Mouse (Mus musculus) E14TG2a.4 (cell line): ENCODE measurements around the gene Cfap97d1.

Experiments used
- H3K27me3 ChIP-seq: 2 replicates; pipeline ENCODE4 v1.6.1; 2014; ENCODE audit warnings: low read length, control low read depth; ENCODE audit not compliant: insufficient read depth
- H3K36me3 ChIP-seq: 2 replicates; pipeline ENCODE4 v1.6.1; 2014; ENCODE audit warnings: low read length, control low read depth; ENCODE audit not compliant: insufficient read depth
- H3K4me1 ChIP-seq: replicated peaks from 2 replicates; pipeline ENCODE4 v1.6.1; 2014; ENCODE audit warnings: low read depth, low read length, control low read depth
- H3K4me3 ChIP-seq: replicated peaks from 2 replicates; pipeline ENCODE4 v1.5.1; 2014; ENCODE audit warnings: mild to moderate bottlenecking, low read length
- H3K9me3 ChIP-seq: 2 replicates; pipeline ENCODE4 v1.6.1; 2014; ENCODE audit warnings: low read length, control low read depth
- CTCF ChIP-seq: conservative IDR thresholded peaks from 2 replicates; pipeline ENCODE4 v1.5.1; 2014; ENCODE audit warnings: low read length
- NANOG ChIP-seq: IDR thresholded peaks from 2 replicates; pipeline ENCODE4 v1.6.1; 2014; ENCODE audit warnings: borderline replicate concordance, low read length, mixed read lengths
- POU5F1 ChIP-seq: IDR thresholded peaks from 2 replicates; pipeline ENCODE4 v1.6.1; 2014; ENCODE audit warnings: low read length, borderline replicate concordance

The Cfap97d1 gene

GRCm38 (mm10) chr11:102023406-102023805 lies 39.3 kb downstream of the Cfap97d1 start:
- Histone ChIP-seq H3K27me3 (peaks cover 59% of the 10 kb centered on the region), H3K4me1 (peaks cover 53% of the 10 kb centered on the region), H3K9me3 (no peaks in the 10 kb centered on the region), H3K4me3 (peak overlapping the region; percentile 35), H3K36me3 (no peaks in the 10 kb centered on the region)
- TF ChIP-seq CTCF, result no peak
- TF ChIP-seq POU5F1, result no peak
- TF ChIP-seq NANOG, result no peak

GRCm38 (mm10) chr11:102024084-102024758 lies 40.1 kb downstream of the Cfap97d1 start:
- Histone ChIP-seq H3K9me3 (no peaks in the 10 kb centered on the region), H3K36me3 (no peaks in the 10 kb centered on the region), H3K27me3 (peaks cover 63% of the 10 kb centered on the region), H3K4me1 (peaks cover 46% of the 10 kb centered on the region), H3K4me3 (no peak overlapping the region)
- TF ChIP-seq CTCF (no peak), NANOG (no peak), POU5F1 (no peak)

- no peak overlapping the region for H3K4me3 ChIP-seq
- H3K36me3 ChIP-seq, result no peaks in the 10 kb centered on the region
- TF ChIP-seq NANOG, result no peak
- TF ChIP-seq POU5F1, result no peak
- no peak for TF ChIP-seq CTCF
Measured at GRCm38 (mm10) chr11:102024875-102025274, 40.8 kb downstream of the Cfap97d1 start.

GRCm38 (mm10) chr11:102025354-102025753 lies 41.3 kb downstream of the Cfap97d1 start:
- H3K36me3 ChIP-seq, result no peaks in the 10 kb centered on the region
- H3K9me3 ChIP-seq, result no peaks in the 10 kb centered on the region
- H3K27me3 ChIP-seq, result peaks cover 66% of the 10 kb centered on the region
- H3K4me3 ChIP-seq, result 0 out of 2 replicates have a peak overlapping the region, but pooled peaks have one; percentile 84
- TF ChIP-seq NANOG, result no peak
- peaks cover 45% of the 10 kb centered on the region for H3K4me1 ChIP-seq

More at GRCm38 (mm10) chr11:102024875-102025274, 40.8 kb downstream of the Cfap97d1 start:
- no peaks in the 10 kb centered on the region for H3K9me3 ChIP-seq
- peaks cover 66% of the 10 kb centered on the region for H3K27me3 ChIP-seq
- H3K4me1 ChIP-seq, result peaks cover 46% of the 10 kb centered on the region

GRCm38 (mm10) chr11:102025991-102026660 lies 42.0 kb downstream of the Cfap97d1 start:
- Histone ChIP-seq H3K27me3 (peaks cover 69% of the 10 kb centered on the region), H3K4me1 (peaks cover 42% of the 10 kb centered on the region), H3K36me3 (no peaks in the 10 kb centered on the region), H3K9me3 (no peaks in the 10 kb centered on the region), H3K4me3 (peak overlapping the region; percentile 84)
- TF ChIP-seq CTCF (no peak), NANOG (no peak), POU5F1 (no peak)

GRCm38 (mm10) chr11:102026694-102027360 lies 42.7 kb downstream of the Cfap97d1 start:
- H3K4me3 ChIP-seq, result peak overlapping the region; percentile 84
- TF ChIP-seq NANOG (no peak), POU5F1 (no peak), CTCF (no peak)
- no peaks in the 10 kb centered on the region for H3K36me3 ChIP-seq
- H3K27me3 ChIP-seq, result peaks cover 67% of the 10 kb centered on the region
- H3K9me3 ChIP-seq, result no peaks in the 10 kb centered on the region
- H3K4me1 ChIP-seq, result peaks cover 36% of the 10 kb centered on the region

- TF ChIP-seq NANOG (no peak), CTCF (no peak), POU5F1 (no peak)
- Histone ChIP-seq H3K36me3 (no peaks in the 10 kb centered on the region), H3K4me3 (peak overlapping the region; percentile 84), H3K9me3 (no peaks in the 10 kb centered on the region), H3K4me1 (peaks cover 31% of the 10 kb centered on the region), H3K27me3 (peaks cover 67% of the 10 kb centered on the region)
Measured at GRCm38 (mm10) chr11:102027361-102028017, 43.4 kb downstream of the Cfap97d1 start.
